Mouse (Mus musculus): ENCODE data around the gene Tmem129. TPM values are rescaled to one million over a fixed set of nuclear protein-coding genes. Genes with fewer than 3 reads are reported as not detected.

Tmem129 gene
- polyA plus RNA-seq, 1 experiment from 2014 or later = 38.3 TPM

DNA sequence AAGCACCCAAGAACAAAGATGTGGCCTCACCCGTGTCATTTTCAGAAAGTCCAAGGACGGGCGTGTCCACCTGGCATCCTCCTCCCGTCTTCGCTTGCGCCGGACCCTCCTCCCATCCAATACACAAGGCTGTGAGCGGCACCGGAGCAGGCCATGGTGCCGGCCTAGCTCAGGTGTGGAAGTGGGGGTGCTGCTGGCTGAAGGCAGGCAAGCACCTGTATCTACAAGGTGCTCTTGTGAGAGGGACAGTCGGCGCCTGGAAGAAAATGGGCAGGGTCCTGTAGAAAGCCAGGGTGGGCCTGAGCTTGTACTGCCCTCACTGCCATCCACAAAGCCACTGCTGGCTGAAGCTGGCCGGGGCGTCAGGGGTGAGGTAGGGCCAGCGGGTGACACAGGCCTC, 50.8 kb downstream of the Tmem129 start:
- 91% methylated on average over 15 of the region's 15 CpGs for WGBS
- no peak for DNase-seq
- no peaks in the 10 kb centered on the region for H3K4me1 ChIP-seq (ENCODE audit: insufficient read depth)
- no peak overlapping the region for H3K4me2 ChIP-seq
- H3K36me3 ChIP-seq (ENCODE audit: insufficient read depth) = peaks cover 62% of the 10 kb centered on the region
- H3K9ac ChIP-seq = no peak overlapping the region
- no peak overlapping the region for H3K27ac ChIP-seq (ENCODE audit: low read depth)
- no peak for ATAC-seq (ENCODE audit: insufficient read depth)
- H3K9me3 ChIP-seq (ENCODE audit: low read depth, low read length) = no peaks in the 10 kb centered on the region
- no peak for TF ChIP-seq CTCF (IDR thresholded peaks at IDR 0.05; ENCODE audit: low read depth)
- no peak overlapping the region for H3K4me3 ChIP-seq (ENCODE audit: low read depth, low read length)
- H3K27me3 ChIP-seq (ENCODE audit: insufficient read depth, low read length) = no peaks in the 10 kb centered on the region

DNA sequence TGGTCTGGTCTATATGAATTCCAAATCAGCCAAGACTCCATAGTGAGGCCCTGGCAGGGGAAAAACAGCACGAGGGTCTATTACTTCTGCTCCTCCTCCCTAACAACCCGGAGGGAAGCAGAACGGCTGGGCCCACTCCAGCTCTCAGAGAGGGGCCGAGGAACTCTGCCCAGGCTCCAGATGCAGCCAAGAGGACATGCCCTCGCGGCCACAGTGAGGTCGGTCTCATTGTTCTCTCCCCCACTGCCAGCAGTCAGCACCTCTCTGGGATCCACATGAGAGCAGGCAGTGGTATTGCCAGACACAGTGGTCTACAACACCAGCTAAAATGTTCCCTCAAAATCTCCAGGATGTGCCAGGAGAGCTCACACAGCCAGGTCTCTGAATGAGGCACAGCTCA, 51.6 kb downstream of the Tmem129 start:
- no peak overlapping the region for H3K4me3 ChIP-seq (ENCODE audit: low read depth, low read length)
- peaks cover 62% of the 10 kb centered on the region for H3K36me3 ChIP-seq (ENCODE audit: insufficient read depth)
- H3K27ac ChIP-seq (ENCODE audit: low read depth) = no peak overlapping the region
- WGBS = 75% methylated on average over 7 of the region's 7 CpGs
- TF ChIP-seq CTCF (IDR thresholded peaks at IDR 0.05; ENCODE audit: low read depth) = no peak
- DNase-seq (no peak), ATAC-seq (ENCODE audit: insufficient read depth) (no peak)
- H3K9me3 ChIP-seq (ENCODE audit: low read depth, low read length) = no peaks in the 10 kb centered on the region
- H3K4me1 ChIP-seq (ENCODE audit: insufficient read depth) = no peaks in the 10 kb centered on the region
- no peaks in the 10 kb centered on the region for H3K27me3 ChIP-seq (ENCODE audit: insufficient read depth, low read length)
- no peak overlapping the region for H3K4me2 ChIP-seq
- no peak overlapping the region for H3K9ac ChIP-seq

DNA sequence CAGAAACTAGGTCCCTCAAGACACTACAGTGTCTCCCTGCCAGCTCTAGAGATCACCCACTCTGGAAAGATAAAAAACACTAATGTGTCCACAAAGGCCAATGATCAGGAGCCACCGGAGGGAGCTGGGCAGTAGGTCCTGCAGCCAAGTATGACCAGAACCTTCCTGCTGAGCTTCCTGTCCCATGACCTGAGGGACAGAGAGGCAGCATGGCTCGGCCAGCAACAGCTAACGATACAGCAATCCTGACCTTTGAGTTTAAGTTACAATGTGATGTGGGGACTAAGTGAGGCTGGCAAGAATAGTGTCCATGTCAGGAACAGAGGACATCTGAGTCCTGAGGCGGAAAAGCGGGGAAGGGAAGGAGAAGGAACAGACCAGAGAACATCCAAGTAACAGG, 52.9 kb downstream of the Tmem129 start:
- WGBS = 86% methylated on average over 5 of the region's 5 CpGs
- no peak for TF ChIP-seq CTCF (IDR thresholded peaks at IDR 0.05; ENCODE audit: low read depth)
- Histone ChIP-seq H3K27me3 (ENCODE audit: insufficient read depth, low read length) (no peaks in the 10 kb centered on the region), H3K9ac (no peak overlapping the region), H3K36me3 (ENCODE audit: insufficient read depth) (peaks cover 58% of the 10 kb centered on the region), H3K9me3 (ENCODE audit: low read depth, low read length) (no peaks in the 10 kb centered on the region), H3K4me1 (ENCODE audit: insufficient read depth) (no peaks in the 10 kb centered on the region), H3K27ac (ENCODE audit: low read depth) (no peak overlapping the region), H3K4me3 (ENCODE audit: low read depth, low read length) (no peak overlapping the region), H3K4me2 (no peak overlapping the region)
- no peak for ATAC-seq (ENCODE audit: insufficient read depth)
- DNase-seq = no peak

Other genes with a start within 250 kb of the Tmem129 start
- gene Nkx1-1, start 224.4 kb downstream of the Tmem129 start, polyA plus RNA-seq (2014; fragmentation: Nextera tagmentation; extraction: Ambion mirVana) = not detected in 2 replicates
- 63.5 and 64.4 TPM in 2 replicates for gene Fam53a, start 28.8 kb downstream of the Tmem129 start, polyA plus RNA-seq (2014; fragmentation: Nextera tagmentation; extraction: Ambion mirVana)
- gene Gm9903, start 28.5 kb downstream of the Tmem129 start, polyA plus RNA-seq (2014; fragmentation: Nextera tagmentation; extraction: Ambion mirVana) = 0.26 and 0.31 TPM in 2 replicates
- 265 and 275 TPM in 2 replicates for gene Slbp, start 5.8 kb downstream of the Tmem129 start, polyA plus RNA-seq (2014; fragmentation: Nextera tagmentation; extraction: Ambion mirVana)
- gene Tacc3, start 288 bp downstream of the Tmem129 start, polyA plus RNA-seq (2014; fragmentation: Nextera tagmentation; extraction: Ambion mirVana) = 254 and 261 TPM in 2 replicates
- gene Fgfr3, start 63.3 kb upstream of the Tmem129 start, polyA plus RNA-seq (2014; fragmentation: Nextera tagmentation; extraction: Ambion mirVana) = 51.0 and 52.5 TPM in 2 replicates
- 50.2 and 53.7 TPM in 2 replicates for gene Letm1, start 124.4 kb upstream of the Tmem129 start, polyA plus RNA-seq (2014; fragmentation: Nextera tagmentation; extraction: Ambion mirVana)
- 70.1 and 77.4 TPM in 2 replicates for gene Nsd2, start 162.3 kb upstream of the Tmem129 start, polyA plus RNA-seq (2014; fragmentation: Nextera tagmentation; extraction: Ambion mirVana)

Data from lung, embryonic 14.5 days (tissue).